Mouse (Mus musculus) E14TG2a.4 (cell line): Measurements from ENCODE around the gene B4galt1.

ENCODE experiments used
- H3K27me3 ChIP-seq: 2 replicates; pipeline ENCODE4 v1.6.1; 2014; ENCODE audit warnings: low read length, control low read depth; ENCODE audit not compliant: insufficient read depth
- H3K36me3 ChIP-seq: 2 replicates; pipeline ENCODE4 v1.6.1; 2014; ENCODE audit warnings: low read length, control low read depth; ENCODE audit not compliant: insufficient read depth
- H3K4me1 ChIP-seq: replicated peaks from 2 replicates; pipeline ENCODE4 v1.6.1; 2014; ENCODE audit warnings: low read depth, low read length, control low read depth
- H3K4me3 ChIP-seq: replicated peaks from 2 replicates; pipeline ENCODE4 v1.5.1; 2014; ENCODE audit warnings: mild to moderate bottlenecking, low read length
- H3K9me3 ChIP-seq: 2 replicates; pipeline ENCODE4 v1.6.1; 2014; ENCODE audit warnings: low read length, control low read depth
- CTCF ChIP-seq: conservative IDR thresholded peaks from 2 replicates; pipeline ENCODE4 v1.5.1; 2014; ENCODE audit warnings: low read length
- NANOG ChIP-seq: IDR thresholded peaks from 2 replicates; pipeline ENCODE4 v1.6.1; 2014; ENCODE audit warnings: borderline replicate concordance, low read length, mixed read lengths
- POU5F1 ChIP-seq: IDR thresholded peaks from 2 replicates; pipeline ENCODE4 v1.6.1; 2014; ENCODE audit warnings: low read length, borderline replicate concordance

B4galt1 gene

DNA sequence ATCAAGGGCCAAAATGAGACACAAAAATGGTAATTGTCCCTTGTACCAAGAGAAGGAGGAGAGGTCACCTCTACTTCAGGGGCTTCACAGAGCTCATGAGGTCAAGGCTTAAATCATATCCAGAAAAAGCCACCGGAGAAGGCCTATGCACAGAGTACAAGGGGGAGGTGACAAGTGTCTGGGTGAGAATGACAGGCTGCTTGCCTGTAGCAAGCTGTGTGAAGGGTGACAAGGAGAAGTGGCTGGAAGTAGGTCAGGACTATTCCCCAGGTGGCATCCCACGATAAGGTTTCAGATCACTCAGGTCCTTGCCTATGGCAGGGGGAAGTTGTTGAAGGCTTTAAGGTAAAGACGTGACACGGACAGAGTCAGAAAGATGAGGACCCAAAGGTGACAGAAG, 33.8 kb downstream of the B4galt1 start:
- no peak for TF ChIP-seq POU5F1
- no peak for TF ChIP-seq CTCF
- no peak for TF ChIP-seq NANOG
- Histone ChIP-seq H3K27me3 (no peaks in the 10 kb centered on the region), H3K36me3 (peaks cover 57% of the 10 kb centered on the region), H3K9me3 (no peaks in the 10 kb centered on the region), H3K4me3 (no peak overlapping the region), H3K4me1 (peaks cover 78% of the 10 kb centered on the region)

DNA sequence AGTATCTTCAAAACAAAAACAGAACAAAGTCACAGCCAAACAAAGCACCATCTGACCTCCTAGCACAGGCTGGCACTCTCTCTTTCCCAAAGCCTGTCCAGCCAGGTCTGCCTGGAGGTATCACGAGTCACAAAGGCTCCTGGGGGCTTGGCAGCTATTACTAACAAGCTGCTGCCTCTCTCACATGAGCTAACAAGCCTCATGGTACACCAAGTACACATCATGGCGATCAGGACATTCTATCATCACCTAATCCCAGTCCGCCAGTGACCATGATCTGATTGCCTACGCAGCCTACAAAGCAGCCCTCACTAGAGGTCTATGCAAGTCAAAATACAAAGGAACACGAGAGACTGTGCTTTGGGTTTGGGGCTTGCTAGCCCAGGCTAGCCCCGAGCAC, 34.7 kb downstream of the B4galt1 start:
- Histone ChIP-seq H3K4me1 (peaks cover 71% of the 10 kb centered on the region), H3K27me3 (no peaks in the 10 kb centered on the region), H3K36me3 (peaks cover 64% of the 10 kb centered on the region), H3K9me3 (no peaks in the 10 kb centered on the region), H3K4me3 (no peak overlapping the region)
- TF ChIP-seq NANOG (no peak), POU5F1 (no peak)

DNA sequence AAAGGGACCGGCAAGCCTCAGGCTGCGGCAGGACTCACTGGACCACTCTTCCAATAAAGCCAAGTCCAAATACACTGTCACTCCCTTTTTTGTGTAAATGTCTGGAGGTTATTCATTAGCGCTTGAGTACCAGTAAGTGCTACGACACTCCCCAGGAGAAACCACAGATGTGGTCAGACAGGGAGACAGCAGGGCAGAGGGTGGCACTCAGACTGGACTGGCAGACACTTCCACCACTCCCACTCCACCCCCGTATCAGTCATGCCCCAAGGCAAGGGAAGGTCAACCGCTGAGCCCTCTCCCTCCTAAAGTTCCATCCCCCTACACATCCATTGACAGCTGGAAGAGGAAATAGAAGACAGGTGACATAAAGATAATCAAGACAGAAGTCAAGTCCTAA, 35.4 kb downstream of the B4galt1 start:
- peaks cover 71% of the 10 kb centered on the region for H3K36me3 ChIP-seq
- H3K27me3 ChIP-seq: no peaks in the 10 kb centered on the region
- H3K4me1 ChIP-seq: peaks cover 64% of the 10 kb centered on the region
- TF ChIP-seq NANOG (no peak), POU5F1 (no peak), CTCF (no peak)
- H3K4me3 ChIP-seq: no peak overlapping the region
- no peaks in the 10 kb centered on the region for H3K9me3 ChIP-seq

DNA sequence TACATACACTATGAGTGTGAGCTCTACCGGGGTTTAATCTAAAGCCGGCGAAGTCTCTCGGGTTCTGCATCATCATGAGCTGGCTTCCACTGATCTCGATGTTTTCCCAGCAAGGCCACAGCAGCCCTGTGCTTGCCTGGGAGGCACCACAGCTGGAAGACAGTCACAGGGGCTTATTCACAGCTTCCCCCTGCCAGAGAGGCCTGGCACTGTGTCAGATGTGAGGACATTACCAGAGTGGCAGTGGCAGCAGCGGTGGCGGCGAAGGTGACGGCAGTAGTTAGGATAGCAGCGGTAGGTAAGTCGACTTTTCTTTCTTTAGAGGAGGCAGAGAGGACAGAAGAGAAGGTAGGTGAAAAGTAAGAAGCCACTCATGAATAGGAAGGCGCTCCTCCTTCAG, 35.9 kb downstream of the B4galt1 start:
- peaks cover 59% of the 10 kb centered on the region for H3K4me1 ChIP-seq
- no peaks in the 10 kb centered on the region for H3K27me3 ChIP-seq
- H3K4me3 ChIP-seq: no peak overlapping the region
- peaks cover 70% of the 10 kb centered on the region for H3K36me3 ChIP-seq
- TF ChIP-seq POU5F1: no peak
- TF ChIP-seq CTCF: no peak
- TF ChIP-seq NANOG: no peak
- H3K9me3 ChIP-seq: no peaks in the 10 kb centered on the region

DNA sequence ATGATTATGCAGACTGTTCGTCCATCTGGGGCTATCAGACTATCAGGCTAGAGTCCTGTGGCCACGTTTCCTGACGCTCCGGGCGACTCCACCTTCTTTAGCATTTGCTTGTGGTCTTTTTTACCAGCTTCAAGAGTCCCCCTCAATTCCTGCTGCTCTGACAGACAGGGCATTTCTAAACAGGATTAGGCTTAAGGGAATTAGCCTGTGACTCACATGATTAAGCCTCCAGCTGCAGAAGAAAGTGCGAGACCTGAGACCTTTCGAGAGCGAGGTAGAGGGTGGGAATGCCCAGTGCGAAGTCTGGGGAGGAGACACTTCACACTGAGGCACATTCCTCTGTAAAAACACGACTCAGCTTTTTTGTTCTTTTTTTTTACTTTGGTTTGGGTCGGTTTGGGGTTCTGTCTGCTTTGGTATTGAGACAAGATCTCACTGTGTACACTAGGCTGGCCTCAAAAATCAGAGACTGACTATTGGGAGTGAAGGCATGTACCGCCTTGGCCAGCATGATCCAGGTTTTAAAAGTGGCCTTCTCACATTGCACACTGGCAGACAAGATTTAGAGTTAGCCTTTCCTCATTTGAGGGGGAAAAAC, 37.9 kb downstream of the B4galt1 start:
- H3K27me3 ChIP-seq: no peaks in the 10 kb centered on the region

DNA sequence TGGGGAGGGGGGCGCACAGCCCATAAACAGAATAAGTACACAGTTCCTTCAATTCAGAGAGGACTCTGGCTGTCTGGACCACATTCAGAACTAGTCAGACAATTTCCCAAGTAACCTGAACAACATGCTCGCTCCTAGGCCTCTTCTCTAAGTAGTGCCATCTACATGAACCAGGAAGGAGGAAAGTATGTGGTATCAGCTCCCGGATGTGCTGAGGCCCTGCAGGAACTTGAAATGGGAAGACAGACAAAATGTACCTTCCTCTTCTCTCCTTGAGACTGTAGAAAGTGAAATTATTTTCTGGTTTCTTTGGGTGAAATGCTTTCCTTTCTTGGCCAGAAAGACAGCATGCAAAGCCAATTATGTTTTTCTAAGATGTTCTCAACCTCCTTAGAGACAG, 38.7 kb downstream of the B4galt1 start:
- Histone ChIP-seq H3K9me3 (no peaks in the 10 kb centered on the region), H3K36me3 (peaks cover 72% of the 10 kb centered on the region), H3K27me3 (no peaks in the 10 kb centered on the region), H3K4me1 (peaks cover 60% of the 10 kb centered on the region), H3K4me3 (no peak overlapping the region)
- no peak for TF ChIP-seq POU5F1
- TF ChIP-seq CTCF: no peak
- no peak for TF ChIP-seq NANOG

More for the DNA sequence above, 37.9 kb downstream of the B4galt1 start:
- TF ChIP-seq POU5F1 (no peak), NANOG (no peak)
- Histone ChIP-seq H3K4me3 (no peak overlapping the region), H3K9me3 (no peaks in the 10 kb centered on the region), H3K4me1 (peaks cover 59% of the 10 kb centered on the region), H3K36me3 (peaks cover 72% of the 10 kb centered on the region)

DNA sequence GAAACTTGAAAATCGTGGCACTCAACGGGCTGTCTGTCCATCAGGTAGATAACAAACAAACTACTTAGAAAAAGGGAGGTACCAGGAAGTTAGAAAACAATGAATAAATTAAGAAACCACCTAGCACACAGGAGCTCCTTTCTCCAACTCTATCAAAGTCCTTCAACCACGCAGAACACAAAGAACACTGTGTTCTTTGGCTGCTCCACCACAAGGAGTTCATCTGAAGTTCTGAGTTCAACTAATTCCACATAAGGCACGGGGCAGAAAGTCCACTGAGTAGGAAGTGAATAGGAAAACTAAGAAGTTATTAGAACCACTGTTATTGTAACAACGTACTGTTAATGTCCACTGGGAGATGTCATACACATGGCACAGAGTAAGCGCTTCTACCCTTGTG, 39.4 kb downstream of the B4galt1 start:
- no peaks in the 10 kb centered on the region for H3K9me3 ChIP-seq
- peaks cover 58% of the 10 kb centered on the region for H3K4me1 ChIP-seq
- no peak overlapping the region for H3K4me3 ChIP-seq
- peaks cover 73% of the 10 kb centered on the region for H3K36me3 ChIP-seq
- TF ChIP-seq POU5F1 (no peak), CTCF (no peak)
- no peaks in the 10 kb centered on the region for H3K27me3 ChIP-seq

DNA sequence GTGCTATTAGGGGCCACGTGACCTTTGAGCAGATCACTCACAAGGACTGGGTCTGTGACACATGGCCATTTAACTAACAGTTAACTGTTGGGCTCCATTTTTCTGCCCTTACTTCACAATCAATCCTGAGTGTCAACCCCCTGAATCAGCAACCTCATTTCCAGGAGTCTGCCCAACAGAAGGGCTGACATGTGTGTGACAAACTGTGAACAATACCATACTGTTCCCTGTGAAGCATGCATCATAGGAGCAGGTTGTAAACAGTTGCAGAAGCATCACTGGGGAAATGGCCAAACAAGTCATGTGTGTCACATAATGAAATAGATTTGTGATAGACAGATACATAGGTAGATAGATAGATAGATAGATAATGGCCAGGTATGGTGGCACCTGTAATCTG, 40.9 kb downstream of the B4galt1 start:
- no peaks in the 10 kb centered on the region for H3K27me3 ChIP-seq
- TF ChIP-seq POU5F1 (no peak), CTCF (no peak), NANOG (no peak)

DNA sequence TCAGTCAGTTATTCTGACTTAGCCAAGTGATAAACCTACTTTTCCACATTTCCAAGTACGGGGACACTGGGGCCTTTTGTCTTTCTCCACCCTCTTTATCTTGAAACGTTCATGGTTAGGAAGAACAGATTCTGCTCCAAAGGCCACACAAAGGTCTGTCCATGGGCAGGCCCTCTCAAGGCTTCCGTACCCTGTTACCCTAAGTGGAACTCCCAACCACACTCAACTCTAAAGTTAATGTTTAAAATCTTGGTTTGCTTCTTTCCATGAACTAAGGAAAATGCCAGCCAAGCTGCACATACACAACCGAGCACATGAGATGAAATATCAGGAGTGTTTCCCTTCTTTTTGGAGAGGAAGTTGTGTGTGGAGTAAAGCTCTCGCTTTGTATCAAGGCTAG, 43.3 kb downstream of the B4galt1 start:
- peaks cover 92% of the 10 kb centered on the region for H3K36me3 ChIP-seq
- TF ChIP-seq POU5F1 (no peak), NANOG (no peak), CTCF (no peak)

More for the DNA sequence above, 40.9 kb downstream of the B4galt1 start:
- H3K36me3 ChIP-seq: peaks cover 84% of the 10 kb centered on the region
- H3K4me3 ChIP-seq: no peak overlapping the region
- peaks cover 45% of the 10 kb centered on the region for H3K4me1 ChIP-seq
- no peaks in the 10 kb centered on the region for H3K9me3 ChIP-seq

More for the DNA sequence above, 43.3 kb downstream of the B4galt1 start:
- Histone ChIP-seq H3K4me1 (peaks cover 29% of the 10 kb centered on the region), H3K4me3 (no peak overlapping the region), H3K9me3 (no peaks in the 10 kb centered on the region), H3K27me3 (no peaks in the 10 kb centered on the region)
